Mouse (Mus musculus) left cerebral cortex, postnatal 14 days (tissue): ENCODE results near the gene Olfr740. TPM values are rescaled to one million over a fixed set of nuclear protein-coding genes. Genes with fewer than 3 reads are reported as not detected.

Source experiments
- DNase-seq, 2 experiments: peaks; one replicate each; pipeline ENCODE4 v3.0.0; 2021 to 2022; ENCODE audit warnings: low spot score in 2 of 2, mixed read lengths in 1 of 2
- intact Hi-C: fragments of 180-260 bp; cut with DNase I; formaldehyde crosslinking; loops from one replicate; pipeline ENCODE4 v1.15.1; 2025
- long read RNA-seq, 2 experiments: library from polyadenylated mRNA; stranded (forward); transcript quantifications; one replicate each; pipeline ENCODE4 v2.0.0; 2021
- total RNA-seq, 2 experiments: library from RNA; stranded (reverse); gene quantifications; 2 replicates each; pipeline ENCODE4 v1.2.3; 2021

The Olfr740 gene
- total RNA-seq, result not detected
- long read RNA-seq, experiment 1, result 0 reads
- long read RNA-seq, experiment 2, result 0 reads

DNA sequence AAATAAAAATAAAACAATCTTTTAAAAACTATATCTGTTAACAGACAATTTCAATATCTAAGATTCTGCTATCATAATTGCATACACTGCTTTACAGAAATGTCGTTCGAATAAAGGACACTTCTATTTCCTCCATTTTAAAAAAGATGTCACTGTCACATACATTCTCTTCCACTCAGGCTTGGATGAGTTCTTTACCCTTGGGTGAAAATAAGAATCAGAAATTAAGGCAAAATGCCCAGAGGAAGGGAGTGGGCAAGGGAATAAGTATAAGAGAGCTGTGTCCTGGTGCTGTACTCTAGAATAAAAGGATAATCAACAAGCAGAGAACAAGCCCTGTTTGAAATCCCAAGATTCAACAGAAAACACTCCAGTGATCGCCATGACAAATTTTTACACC is at the start of gene Olfr740:
Olfr740 (plus strand) TSS at position 301 of the 400 bp plus-strand sequence.
- DNase-seq, result no peak
- intact Hi-C loops, result no loop called here

- intact Hi-C loops, result no loop called here
- DNase-seq, result no peak
Measured at GRCm38 (mm10) chr14:50407268-50407667, 38.1 kb upstream of the Olfr740 start, which contains the start of gene Olfr738. Gene Olfr738, plus strand, starts transcription at chr14:50407568.

DNA sequence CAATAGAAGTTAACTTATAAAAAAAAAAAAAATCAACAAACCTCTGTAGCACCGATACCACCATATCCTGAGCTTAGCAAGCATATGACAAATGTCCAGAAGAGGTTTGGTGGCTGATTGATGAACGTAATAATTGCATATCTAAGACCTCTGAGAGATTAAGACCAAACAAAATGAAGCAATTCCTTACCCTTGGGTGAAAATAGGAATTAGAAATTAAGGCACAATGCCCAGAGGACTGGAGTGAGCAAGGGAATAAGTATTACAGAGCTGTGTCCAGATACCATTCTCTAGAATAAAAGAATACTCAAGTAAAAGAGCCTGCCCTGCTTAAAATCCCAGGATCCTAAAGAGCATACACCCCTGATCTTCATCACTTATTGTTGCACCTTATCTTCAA is 27.0 kb upstream of the Olfr740 start, which contains the start of gene Olfr739:
Olfr739 (plus strand) TSS at position 301 of the 400 bp plus-strand sequence.
- DNase-seq, result no peak
- intact Hi-C loops, result no loop called here

- DNase-seq, result no peak
- intact Hi-C loops, result no loop called here
Measured at GRCm38 (mm10) chr14:50472438-50472837, 27.1 kb downstream of the Olfr740 start, which contains the start of gene Olfr741. Gene Olfr741, plus strand, starts transcription at chr14:50472738.

GRCm38 (mm10) chr14:50478406-50478805 is 33.1 kb downstream of the Olfr740 start:
- no peak for DNase-seq
- intact Hi-C loops, result no loop called here

GRCm38 (mm10) chr14:50503300-50503699 is 58.0 kb downstream of the Olfr740 start, which contains the start of gene Olfr742:
Gene Olfr742, plus strand, starts transcription at chr14:50503600.
- intact Hi-C loops, result no loop called here
- DNase-seq, result no peak

Other genes with a start within 250 kb of the Olfr740 start
- not detected for gene Olfr731, start 203.7 kb upstream of the Olfr740 start, total RNA-seq
- not detected for gene Olfr732, start 161.3 kb upstream of the Olfr740 start, total RNA-seq
- gene Olfr733, start 144.0 kb upstream of the Olfr740 start, total RNA-seq, result not detected
- not detected for gene Olfr734, start 118.8 kb upstream of the Olfr740 start, total RNA-seq
- gene Olfr735, start 96.7 kb upstream of the Olfr740 start, total RNA-seq, result not detected
- gene Tlr11, start 87.6 kb upstream of the Olfr740 start, total RNA-seq, result not detected
- gene Olfr736, start 64.4 kb upstream of the Olfr740 start, total RNA-seq, result not detected
- gene Olfr738, start 38.0 kb upstream of the Olfr740 start, total RNA-seq, result not detected
- gene Olfr739, start 26.9 kb upstream of the Olfr740 start, total RNA-seq, result not detected
- not detected for gene Olfr741, start 27.2 kb downstream of the Olfr740 start, total RNA-seq
- gene Olfr742, start 58.1 kb downstream of the Olfr740 start, total RNA-seq, result not detected
- not detected for gene Olfr743, start 76.3 kb downstream of the Olfr740 start, total RNA-seq
- not detected for gene Olfr744, start 169.3 kb downstream of the Olfr740 start, total RNA-seq
- gene Olfr745, start 193.8 kb downstream of the Olfr740 start, total RNA-seq, result not detected
- not detected for gene Olfr746, start 201.5 kb downstream of the Olfr740 start, total RNA-seq
- not detected for gene Olfr747, start 247.7 kb downstream of the Olfr740 start, total RNA-seq